Comparison of ENCODE assay signal across 12 mouse cellular contexts in genomic region chr2:79738958-79739357, GRCm38 (mm10). TPM values are rescaled to one million over a fixed set of nuclear protein-coding genes. Genes with fewer than 3 reads are reported as not detected.
DNase-seq lines count a peak whose midpoint lies in the region; ATAC-seq lines count a peak whose summit lies in the region.
"Had no signal": no experiment of that assay in that cellular context is flagged by ENCODE, and none has a peak within 500 bp of the region (broad histone marks: within the 10 kb centered on the region; RNA-seq: fewer than 3 reads in every experiment).

No protein-coding gene starts in this region.

- peaks cover 47% of the 10 kb centered on the region for H3K27me3 ChIP-seq in heart, embryonic 16.5 days (ENCODE audit: control insufficient read depth, insufficient read depth, low read length)
- no peaks in the 10 kb centered on the region for H3K27me3 ChIP-seq in heart, embryonic 11.5 days (ENCODE audit: control insufficient read depth, insufficient read depth, low read length)
- H3K27me3 ChIP-seq in lung, embryonic 15.5 days = no peaks in the 10 kb centered on the region
- H3K27me3 ChIP-seq: CH12.LX; embryonic facial prominence, embryonic 12.5 days had no signal

- H3K9me3 ChIP-seq in heart, embryonic 16.5 days (replicated peaks; ENCODE audit: control insufficient read depth, low read length) = peaks cover 25% of the 10 kb centered on the region
- H3K9me3 ChIP-seq in heart, embryonic 11.5 days (replicated peaks; ENCODE audit: control insufficient read depth, low read length) = peaks cover 12% of the 10 kb centered on the region
- no peaks in the 10 kb centered on the region for H3K9me3 ChIP-seq in lung, embryonic 15.5 days

- DNase-seq in 416B (ENCODE audit: low read depth) = peak; percentile 25
- peak; percentile 58 for DNase-seq in adrenal gland, postnatal 14 days
- no peak for DNase-seq in T-cell, adult 2 months (ENCODE audit: low spot score)
- DNase-seq in left cerebral cortex, adult 18-20 months (ENCODE audit: low spot score in 2 of 2) = no peak
- no peak for DNase-seq in left cerebral cortex, postnatal 25 days (ENCODE audit: low spot score in 2 of 2)

- no peak overlapping the region for H3K4me3 ChIP-seq in heart, embryonic 16.5 days (ENCODE audit: low read length)
- no peak overlapping the region for H3K4me3 ChIP-seq in heart, embryonic 11.5 days (ENCODE audit: low read depth, low read length)
- H3K4me3 ChIP-seq in lung, embryonic 15.5 days = no peak overlapping the region
- H3K4me3 ChIP-seq: embryonic facial prominence, embryonic 12.5 days had no signal

- WGBS in heart, embryonic 16.5 days = 36% methylated on average over 2 of the region's 2 CpGs
- 64% methylated on average over 2 of the region's 2 CpGs for WGBS in heart, embryonic 11.5 days (ENCODE audit: insufficient replicate concordance)
- 37% methylated on average over 2 of the region's 2 CpGs for WGBS in lung, embryonic 15.5 days

- intact Hi-C loops in left cerebral cortex, postnatal 25 days (cut with DNase I) = no loop called here

- no peak overlapping the region for H3K9ac ChIP-seq in heart, embryonic 16.5 days (ENCODE audit: low read length)
- no peak overlapping the region for H3K9ac ChIP-seq in heart, embryonic 11.5 days (ENCODE audit: low read depth, low read length)
- no peak overlapping the region for H3K9ac ChIP-seq in lung, embryonic 15.5 days
- H3K9ac ChIP-seq: embryonic facial prominence, embryonic 12.5 days had no signal

- no peaks in the 10 kb centered on the region for H3K36me3 ChIP-seq in heart, embryonic 16.5 days (ENCODE audit: control insufficient read depth, insufficient read depth)
- no peaks in the 10 kb centered on the region for H3K36me3 ChIP-seq in heart, embryonic 11.5 days (ENCODE audit: control insufficient read depth, insufficient read depth, low read length)
- H3K36me3 ChIP-seq in lung, embryonic 15.5 days = no peaks in the 10 kb centered on the region
- H3K36me3 ChIP-seq: embryonic facial prominence, embryonic 12.5 days had no signal

- no peaks in the 10 kb centered on the region for H3K4me1 ChIP-seq in heart, embryonic 16.5 days (ENCODE audit: control insufficient read depth, insufficient read depth, low read length)
- no peaks in the 10 kb centered on the region for H3K4me1 ChIP-seq in heart, embryonic 11.5 days (ENCODE audit: control insufficient read depth, insufficient read depth, low read length)
- peaks cover 5% of the 10 kb centered on the region for H3K4me1 ChIP-seq in lung, embryonic 15.5 days
- H3K4me1 ChIP-seq: embryonic facial prominence, embryonic 12.5 days had no signal

- no peak overlapping the region for H3K27ac ChIP-seq in heart, embryonic 16.5 days (ENCODE audit: low read length)
- no peak overlapping the region for H3K27ac ChIP-seq in heart, embryonic 11.5 days (ENCODE audit: low read depth, low read length)
- H3K27ac ChIP-seq in lung, embryonic 15.5 days = no peak overlapping the region; the same call in 1 of the 2 replicates
- H3K27ac ChIP-seq: embryonic facial prominence, embryonic 12.5 days had no signal

- H3K4me2 ChIP-seq in heart, embryonic 16.5 days (ENCODE audit: low read depth, low read length) = no peak overlapping the region
- H3K4me2 ChIP-seq in heart, embryonic 11.5 days = no peak overlapping the region
- no peak overlapping the region for H3K4me2 ChIP-seq in lung, embryonic 15.5 days
- H3K4me2 ChIP-seq: embryonic facial prominence, embryonic 12.5 days had no signal

- ATAC-seq in heart, embryonic 16.5 days (replicated peaks; ENCODE audit: extremely low read depth, insufficient read depth, low FRiP score) = peak; percentile 49; the same call in 1 of the 2 replicates
- ATAC-seq in heart, embryonic 11.5 days (replicated peaks; ENCODE audit: insufficient number of reproducible peaks, low FRiP score, low TSS enrichment) = no peak
- ATAC-seq in lung, embryonic 15.5 days (ENCODE audit: borderline replicate concordance, extremely low read depth, low FRiP score, low TSS enrichment) = peak; percentile 72; the same call in 1 of the 2 replicates

RNA-seq across cellular contexts. Expression of gene Ppp1r1c, which starts 31.4 kb away (rescaled TPM):
- not detected in 2 replicates for polyA plus RNA-seq in heart, embryonic 16.5 days (2015; fragmentation: Nextera tagmentation; extraction: Ambion mirVana)
- not detected in 2 replicates for polyA plus RNA-seq in heart, embryonic 11.5 days (2014; fragmentation: Nextera tagmentation; extraction: Ambion mirVana)
- not detected in 2 replicates for total RNA-seq in adrenal gland, postnatal 14 days (2021)
- 0.10 and 0.26 TPM in 2 replicates for polyA plus RNA-seq in lung, embryonic 15.5 days (2015; fragmentation: Nextera tagmentation; extraction: Ambion mirVana)
- under 1 TPM; 0.26 to 0.30 TPM for total RNA-seq in left cerebral cortex, adult 18-20 months (2021)
- not detected for total RNA-seq in left cerebral cortex, postnatal 25 days (2021)
- total RNA-seq: CH12.LX; left cerebral cortex, postnatal 36 days had no signal
- polyA plus RNA-seq: gonadal fat pad, adult 2 months had no signal

Comparison
In these comparisons a context has a peak if more than half of its experiments do, and no peak if none do; other contexts are left out.
1. DNase-seq: peak in 416B (single experiment) and adrenal gland, postnatal 14 days (single experiment); none in T-cell, adult 2 months (single experiment), left cerebral cortex, adult 18-20 months (0 of 2) and left cerebral cortex, postnatal 25 days (0 of 2).